Mouse (Mus musculus) brain, embryonic 14.5 days (tissue): ENCODE measurements around the gene 1700013F07Rik. TPM values are rescaled to one million over a fixed set of nuclear protein-coding genes. Genes with fewer than 3 reads are reported as not detected.
"Not testable (repeated sequence)": the region's sequence is repeated elsewhere in the genome, so short reads cannot be mapped to it uniquely, and the experiment has no call there.

Source experiments
- DNase-seq: peaks from one replicate; pipeline ENCODE4 v3.0.0-alpha.2; 2011; ENCODE audit warnings: low read depth
- CTCF ChIP-seq: fragments of 200-500 bp; IDR thresholded peaks from 2 replicates; pipeline ENCODE4 v1.5.1; 2012; ENCODE audit warnings: inconsistent platforms, mild to moderate bottlenecking, moderate library complexity, borderline replicate concordance; ENCODE audit not compliant: insufficient read depth, insufficient read length; ENCODE audit errors: extremely low read depth
- POLR2A ChIP-seq: fragments of 200-500 bp; IDR thresholded peaks from 2 replicates; pipeline ENCODE4 v1.6.1; 2012; ENCODE audit warnings: mild to moderate bottlenecking, inconsistent platforms, borderline replicate concordance; ENCODE audit not compliant: poor library complexity, insufficient read depth, insufficient read length, severe bottlenecking; ENCODE audit errors: extremely low read depth
- polyA plus RNA-seq: library from polyadenylated mRNA; depleted of rRNA; stranded (reverse); fragments of >200 nt; gene quantifications from 2 replicates; pipeline ENCODE4 v1.2.3, GENCODE M21; 2012; rRNA removed

1700013F07Rik gene
- polyA plus RNA-seq: 2.1 and 2.4 TPM in 2 replicates

DNA sequence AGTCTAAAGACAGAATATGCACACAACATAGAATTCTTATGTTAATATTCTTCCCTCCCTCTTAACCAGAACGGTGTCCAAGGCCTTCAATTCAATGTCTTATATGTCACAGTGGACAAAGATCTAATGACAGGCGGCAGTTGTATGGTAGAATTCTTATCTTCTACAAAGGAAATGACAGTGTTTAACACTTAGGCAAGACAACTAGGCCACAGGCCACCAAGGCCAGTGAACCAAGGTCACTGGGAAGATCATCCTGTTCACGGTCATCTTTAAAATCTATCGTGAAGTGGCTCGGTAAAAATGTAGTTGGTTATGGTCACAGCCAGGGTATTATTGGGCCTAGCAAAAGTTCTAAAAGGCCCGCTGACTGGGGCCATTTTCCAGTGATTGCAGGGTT is at the start of gene 1700013F07Rik:
1700013F07Rik (plus strand) TSS at position 200 of the 400 bp plus-strand sequence.
- no peak for DNase-seq
- TF ChIP-seq CTCF (no peak), POLR2A (no peak)

DNA sequence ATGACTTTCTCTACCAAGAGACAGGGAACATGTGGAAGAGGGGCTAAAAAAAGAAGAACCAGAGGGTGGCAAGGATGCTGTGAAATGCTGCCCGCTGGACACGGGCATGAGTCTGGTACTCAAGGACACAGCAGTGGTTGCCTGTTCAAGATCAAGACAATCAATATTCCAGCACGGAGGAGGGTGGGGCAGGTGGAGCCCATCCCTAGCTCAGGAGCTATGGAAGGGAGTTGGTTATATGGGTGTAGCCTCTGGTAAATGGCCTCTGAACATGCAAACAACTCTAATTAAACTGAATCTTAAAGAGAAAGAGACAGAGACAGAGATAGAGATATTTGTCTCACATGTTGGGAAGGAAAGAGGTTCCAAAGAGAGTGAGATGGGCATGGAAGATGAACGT is 49.2 kb upstream of the 1700013F07Rik start:
- TF ChIP-seq CTCF (no peak), POLR2A (no peak)
- DNase-seq: no peak

DNA sequence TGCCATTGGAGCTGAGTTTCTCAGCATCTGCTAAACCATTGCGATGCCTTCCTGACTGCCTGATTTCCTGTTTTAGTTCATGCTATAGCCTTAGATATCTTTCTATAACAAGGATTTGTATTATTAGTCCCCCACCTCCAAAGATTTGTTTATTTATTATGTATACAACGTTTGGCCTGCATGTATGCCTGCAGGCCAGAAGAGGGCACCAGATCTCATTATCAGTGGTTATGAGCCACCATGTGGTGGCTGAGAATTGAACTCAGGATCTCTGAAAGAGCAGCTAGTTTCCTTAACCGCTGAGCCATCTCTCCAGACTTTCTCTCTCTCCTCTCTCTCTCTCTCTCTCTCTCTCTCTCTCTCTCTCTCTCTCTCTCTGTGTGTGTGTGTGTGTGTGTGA is 44.0 kb upstream of the 1700013F07Rik start:
- TF ChIP-seq CTCF: peak; percentile 37; the same call in 1 of the 2 replicates
- no peak for TF ChIP-seq POLR2A
- no peak for DNase-seq

DNA sequence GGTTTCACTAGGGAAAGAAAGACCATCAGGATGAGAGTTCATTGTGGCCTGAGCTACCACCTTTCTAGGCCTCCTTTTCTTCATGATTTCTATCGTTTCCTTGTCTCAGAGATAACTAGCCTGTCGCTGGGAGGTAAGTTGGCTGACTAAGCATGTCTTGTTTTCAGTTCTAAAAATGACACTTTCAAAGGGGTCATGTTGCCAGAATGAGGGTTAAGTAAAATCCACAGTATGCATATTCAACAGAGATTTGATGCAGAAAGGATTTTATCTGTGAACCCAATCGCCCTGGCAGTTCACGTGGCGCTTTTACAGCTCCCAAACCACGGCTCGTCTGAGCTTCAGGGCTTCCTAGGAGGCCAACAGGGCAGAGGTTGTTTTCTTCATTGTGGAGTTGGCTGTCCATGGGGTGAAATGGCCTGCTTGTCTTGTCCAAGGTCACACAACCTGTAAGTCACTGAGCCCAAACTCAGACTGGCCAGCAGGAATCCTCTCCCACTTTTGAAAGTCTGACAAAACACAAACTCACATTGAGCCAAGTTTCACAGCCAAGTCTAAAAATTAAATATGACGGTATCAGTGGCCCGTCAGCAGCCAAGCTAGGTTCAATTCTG is 39.0 kb upstream of the 1700013F07Rik start:
- no peak for DNase-seq
- TF ChIP-seq CTCF: no peak
- no peak for TF ChIP-seq POLR2A

DNA sequence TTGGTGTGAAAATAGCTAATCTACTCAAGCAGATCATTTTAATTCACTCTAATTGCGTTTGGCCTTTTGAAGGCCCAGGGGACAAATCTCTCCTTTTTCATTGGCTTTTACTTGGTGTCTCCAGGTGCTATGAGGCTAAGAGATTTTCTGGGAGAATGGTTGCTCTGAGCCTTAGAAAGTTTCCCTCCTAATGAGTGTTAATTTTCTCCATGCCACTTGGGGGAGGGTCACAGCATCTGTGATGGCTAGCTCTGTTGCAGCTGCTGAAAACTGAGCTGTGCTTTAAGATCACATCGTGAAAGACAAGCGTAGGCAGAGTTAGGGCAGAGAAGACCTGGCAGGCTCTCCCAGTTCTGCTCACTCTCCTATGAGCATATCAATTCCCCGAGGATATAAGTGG is 38.5 kb upstream of the 1700013F07Rik start:
- TF ChIP-seq POLR2A (no peak), CTCF (no peak)
- DNase-seq: peak; percentile 70

DNA sequence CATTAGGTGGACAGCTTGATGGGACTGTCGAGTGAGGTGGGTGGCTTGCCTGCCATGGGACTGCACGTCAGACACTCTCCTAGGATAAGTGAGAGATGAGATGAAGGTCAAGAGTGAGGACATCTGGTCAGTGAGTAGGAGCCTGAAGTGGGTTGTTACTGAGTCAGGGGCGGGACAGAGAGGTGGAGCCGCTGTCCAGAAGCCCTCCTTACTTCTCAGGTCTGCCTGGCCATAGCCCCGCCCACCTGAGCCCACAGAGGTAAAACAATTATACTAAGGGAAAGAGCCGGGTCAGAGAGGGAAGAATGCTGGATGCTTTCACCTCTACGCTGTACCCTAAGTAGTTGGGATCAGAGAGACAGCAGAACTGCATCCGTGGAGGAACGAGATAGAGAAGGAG is 36.3 kb upstream of the 1700013F07Rik start:
- TF ChIP-seq CTCF (no peak), POLR2A (no peak)
- DNase-seq: no peak

DNA sequence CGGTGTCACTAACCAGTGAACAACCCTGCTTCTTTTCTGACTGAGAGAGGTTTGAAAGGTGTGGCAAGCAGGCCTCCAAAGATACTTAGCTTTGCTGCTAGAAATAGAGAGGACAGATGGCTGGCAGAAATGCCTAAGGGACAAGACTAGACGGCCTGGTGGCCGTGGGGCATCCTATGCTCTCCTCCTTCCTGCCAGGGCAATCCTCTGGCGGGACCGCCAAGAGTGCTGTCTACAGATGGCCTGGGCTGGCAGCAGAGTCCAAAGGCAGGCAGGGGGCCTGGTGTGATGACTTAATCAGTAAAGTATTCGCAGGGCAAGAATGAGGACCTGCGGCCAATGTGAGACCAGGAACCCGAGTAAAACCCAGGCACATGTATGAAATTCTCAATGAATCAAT is 34.1 kb upstream of the 1700013F07Rik start:
- TF ChIP-seq CTCF: no peak
- TF ChIP-seq POLR2A: no peak
- DNase-seq: peak; percentile 31

DNA sequence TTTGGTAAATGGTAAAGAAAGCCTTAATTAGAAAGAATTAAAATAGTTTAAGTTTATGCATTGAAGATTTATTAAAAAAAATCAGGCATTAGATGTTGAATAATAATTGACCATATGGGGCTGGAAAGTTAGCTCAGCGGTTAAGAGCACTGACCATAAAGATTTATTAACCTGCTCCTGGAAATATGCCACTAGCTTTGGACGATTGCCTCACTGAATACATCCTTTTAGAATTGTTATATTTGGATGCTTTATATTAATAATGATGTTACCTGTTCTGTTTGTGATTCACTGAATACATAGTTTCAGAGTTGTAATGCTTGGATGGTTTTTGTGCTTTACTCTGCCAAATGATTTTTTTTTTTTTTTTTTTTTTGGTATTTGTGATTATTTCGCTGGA is 32.5 kb upstream of the 1700013F07Rik start:
- not testable (repeated sequence) for DNase-seq

DNA sequence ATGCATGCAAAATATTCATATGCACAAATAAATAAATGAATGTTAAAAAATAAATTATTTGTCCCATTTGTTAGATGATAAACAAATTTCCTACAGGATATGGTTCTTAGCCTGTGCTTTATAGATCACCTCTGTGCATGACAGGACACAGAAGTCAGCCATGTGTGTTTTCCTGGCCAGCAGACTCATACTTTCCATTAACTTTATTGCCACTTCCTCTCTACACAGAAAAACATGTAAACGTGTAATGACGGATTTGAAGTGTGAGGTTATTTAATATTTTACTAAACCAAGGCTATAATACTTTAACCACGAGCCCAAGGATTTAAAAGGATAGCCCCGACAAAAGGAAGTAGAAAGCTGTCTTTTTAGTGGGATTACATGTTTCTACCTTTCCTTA is 30.0 kb upstream of the 1700013F07Rik start:
- no peak for DNase-seq
- TF ChIP-seq POLR2A: no peak
- TF ChIP-seq CTCF: no peak

DNA sequence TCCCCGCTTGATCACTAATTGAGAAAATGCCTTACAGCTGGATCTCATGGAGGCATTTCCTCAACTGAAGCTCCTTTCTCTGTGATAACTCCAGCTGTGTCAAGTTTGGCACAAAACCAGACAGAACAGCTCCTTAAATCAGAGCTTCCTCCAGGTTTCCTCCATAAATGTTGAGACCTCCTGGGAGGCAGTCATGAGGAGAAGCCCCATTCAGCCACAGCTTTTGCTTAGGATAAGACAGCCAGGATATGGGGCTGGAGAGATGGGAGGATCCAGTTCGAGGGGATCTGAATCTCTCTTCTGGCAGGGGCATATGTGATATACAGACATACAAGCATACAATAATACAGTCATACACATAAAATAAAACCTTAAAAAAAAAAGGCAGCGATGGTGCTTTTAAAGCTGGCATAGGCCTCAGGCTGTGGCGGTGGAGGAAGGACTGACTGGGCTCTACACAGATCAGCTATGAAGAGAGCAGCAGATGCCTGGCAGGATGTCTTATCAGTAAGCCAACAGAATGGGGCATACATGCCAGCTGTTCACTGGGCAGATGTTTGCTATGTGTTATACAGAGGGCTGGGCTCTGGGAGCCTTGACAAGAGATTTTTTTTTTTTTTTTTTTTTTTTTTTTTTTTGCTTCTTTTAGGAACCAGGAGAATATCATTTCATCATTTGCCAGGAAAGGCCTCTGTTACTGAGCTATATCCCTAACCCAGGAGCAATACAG is 25.0 kb upstream of the 1700013F07Rik start:
- DNase-seq: peak; percentile 46
- TF ChIP-seq POLR2A: no peak
- no peak for TF ChIP-seq CTCF

DNA sequence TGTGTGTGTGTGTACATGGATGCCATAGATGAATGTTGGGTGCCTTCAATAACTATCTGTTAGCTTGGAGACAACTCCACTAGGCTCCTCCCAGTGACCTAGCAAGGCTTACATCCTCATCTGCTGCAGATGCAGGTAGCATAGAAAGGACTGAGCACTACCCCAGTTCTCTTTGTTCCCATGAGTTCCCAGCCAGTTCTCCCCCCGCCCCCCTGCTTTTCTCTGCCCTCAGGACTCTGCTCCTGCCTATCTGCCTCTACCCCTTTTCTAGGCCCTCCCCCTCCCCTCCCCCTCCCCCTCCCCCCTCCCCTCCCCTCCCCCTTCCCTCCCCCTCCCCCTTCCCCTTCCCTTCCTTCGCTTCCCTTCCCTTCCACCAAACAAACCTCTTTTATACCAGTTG is 23.8 kb upstream of the 1700013F07Rik start:
- TF ChIP-seq POLR2A: no peak
- TF ChIP-seq CTCF: no peak
- no peak for DNase-seq
